Mouse (Mus musculus): Measurements from ENCODE around the gene Dennd2a. TPM values are rescaled to one million over a fixed set of nuclear protein-coding genes. Genes with fewer than 3 reads are reported as not detected.
A peak's percentile ranks its signal among the peaks of the same experiment; 100 is the strongest.

Dennd2a gene
- polyA plus RNA-seq, 1 experiment = 44.3 TPM

GRCm38 (mm10) chr6:39537276-39537675, 20.4 kb downstream of the Dennd2a start:
- TF ChIP-seq POLR2A (IDR thresholded peaks at IDR 0.05; ENCODE audit: borderline replicate concordance, extremely low read depth, insufficient read depth, insufficient read length, poor library complexity, severe bottlenecking) (no peak), CTCF (IDR thresholded peaks at IDR 0.05; ENCODE audit: borderline replicate concordance, extremely low read depth, insufficient read depth, insufficient read length) (no peak)
- no peak for DNase-seq (ENCODE audit: low read depth)

- no peak for TF ChIP-seq POLR2A (IDR thresholded peaks at IDR 0.05; ENCODE audit: borderline replicate concordance, extremely low read depth, insufficient read depth, insufficient read length, poor library complexity, severe bottlenecking)
- no peak for DNase-seq (ENCODE audit: low read depth)
Observed at GRCm38 (mm10) chr6:39536621-39537020, 21.0 kb downstream of the Dennd2a start.

GRCm38 (mm10) chr6:39534944-39535343, 22.7 kb downstream of the Dennd2a start:
- DNase-seq (ENCODE audit: low read depth) = no peak
- no peak for TF ChIP-seq POLR2A (IDR thresholded peaks at IDR 0.05; ENCODE audit: borderline replicate concordance, extremely low read depth, insufficient read depth, insufficient read length, poor library complexity, severe bottlenecking)
- TF ChIP-seq CTCF (IDR thresholded peaks at IDR 0.05; ENCODE audit: borderline replicate concordance, extremely low read depth, insufficient read depth, insufficient read length) = no peak

GRCm38 (mm10) chr6:39528671-39529535, 28.8 kb downstream of the Dennd2a start:
- DNase-seq (ENCODE audit: low read depth) = peak; percentile 85
- TF ChIP-seq POLR2A (IDR thresholded peaks at IDR 0.05; ENCODE audit: borderline replicate concordance, extremely low read depth, insufficient read depth, insufficient read length, poor library complexity, severe bottlenecking) = no peak
- no peak for TF ChIP-seq CTCF (IDR thresholded peaks at IDR 0.05; ENCODE audit: borderline replicate concordance, extremely low read depth, insufficient read depth, insufficient read length)

GRCm38 (mm10) chr6:39527811-39528210, 29.9 kb downstream of the Dennd2a start:
- TF ChIP-seq CTCF (IDR thresholded peaks at IDR 0.05; ENCODE audit: borderline replicate concordance, extremely low read depth, insufficient read depth, insufficient read length) (no peak), POLR2A (IDR thresholded peaks at IDR 0.05; ENCODE audit: borderline replicate concordance, extremely low read depth, insufficient read depth, insufficient read length, poor library complexity, severe bottlenecking) (no peak)
- peak; percentile 76 for DNase-seq (ENCODE audit: low read depth)

GRCm38 (mm10) chr6:39527337-39527784, 30.3 kb downstream of the Dennd2a start:
- TF ChIP-seq CTCF (IDR thresholded peaks at IDR 0.05; ENCODE audit: borderline replicate concordance, extremely low read depth, insufficient read depth, insufficient read length) = no peak
- TF ChIP-seq POLR2A (IDR thresholded peaks at IDR 0.05; ENCODE audit: borderline replicate concordance, extremely low read depth, insufficient read depth, insufficient read length, poor library complexity, severe bottlenecking) = no peak
- no peak for DNase-seq (ENCODE audit: low read depth)

GRCm38 (mm10) chr6:39526797-39527196, 30.9 kb downstream of the Dennd2a start:
- no peak for TF ChIP-seq POLR2A (IDR thresholded peaks at IDR 0.05; ENCODE audit: borderline replicate concordance, extremely low read depth, insufficient read depth, insufficient read length, poor library complexity, severe bottlenecking)
- DNase-seq (ENCODE audit: low read depth) = no peak

- no peak for TF ChIP-seq CTCF (IDR thresholded peaks at IDR 0.05; ENCODE audit: borderline replicate concordance, extremely low read depth, insufficient read depth, insufficient read length)
- no peak for TF ChIP-seq POLR2A (IDR thresholded peaks at IDR 0.05; ENCODE audit: borderline replicate concordance, extremely low read depth, insufficient read depth, insufficient read length, poor library complexity, severe bottlenecking)
- no peak for DNase-seq (ENCODE audit: low read depth)
Observed at GRCm38 (mm10) chr6:39523161-39523560, 34.5 kb downstream of the Dennd2a start.

GRCm38 (mm10) chr6:39522425-39522824, 35.2 kb downstream of the Dennd2a start:
- TF ChIP-seq CTCF (IDR thresholded peaks at IDR 0.05; ENCODE audit: borderline replicate concordance, extremely low read depth, insufficient read depth, insufficient read length) = no peak
- no peak for TF ChIP-seq POLR2A (IDR thresholded peaks at IDR 0.05; ENCODE audit: borderline replicate concordance, extremely low read depth, insufficient read depth, insufficient read length, poor library complexity, severe bottlenecking)
- no peak for DNase-seq (ENCODE audit: low read depth)

GRCm38 (mm10) chr6:39515739-39516131, 41.9 kb downstream of the Dennd2a start:
- DNase-seq (ENCODE audit: low read depth) = peak; percentile 75
- no peak for TF ChIP-seq CTCF (IDR thresholded peaks at IDR 0.05; ENCODE audit: borderline replicate concordance, extremely low read depth, insufficient read depth, insufficient read length)
- no peak for TF ChIP-seq POLR2A (IDR thresholded peaks at IDR 0.05; ENCODE audit: borderline replicate concordance, extremely low read depth, insufficient read depth, insufficient read length, poor library complexity, severe bottlenecking)

- peak; percentile 79 for DNase-seq (ENCODE audit: low read depth)
- TF ChIP-seq CTCF (IDR thresholded peaks at IDR 0.05; ENCODE audit: borderline replicate concordance, extremely low read depth, insufficient read depth, insufficient read length) (no peak), POLR2A (IDR thresholded peaks at IDR 0.05; ENCODE audit: borderline replicate concordance, extremely low read depth, insufficient read depth, insufficient read length, poor library complexity, severe bottlenecking) (no peak)
Observed at GRCm38 (mm10) chr6:39515040-39515738, 42.5 kb downstream of the Dennd2a start.

All from brain, embryonic 14.5 days (tissue).